Mouse (Mus musculus): ENCODE results near the gene Timm8a1.
"Not testable (repeated sequence)": the region's sequence is repeated elsewhere in the genome, so short reads cannot be mapped to it uniquely, and the experiment has no call there.

Timm8a1 gene

GRCm38 (mm10) chrX:134541145-134541954 lies at the start of gene Timm8a1:
Gene Timm8a1 (minus strand): TSS chrX:134541865.
- DNase-seq (ENCODE audit: low read depth, low spot score) = no peak

DNA sequence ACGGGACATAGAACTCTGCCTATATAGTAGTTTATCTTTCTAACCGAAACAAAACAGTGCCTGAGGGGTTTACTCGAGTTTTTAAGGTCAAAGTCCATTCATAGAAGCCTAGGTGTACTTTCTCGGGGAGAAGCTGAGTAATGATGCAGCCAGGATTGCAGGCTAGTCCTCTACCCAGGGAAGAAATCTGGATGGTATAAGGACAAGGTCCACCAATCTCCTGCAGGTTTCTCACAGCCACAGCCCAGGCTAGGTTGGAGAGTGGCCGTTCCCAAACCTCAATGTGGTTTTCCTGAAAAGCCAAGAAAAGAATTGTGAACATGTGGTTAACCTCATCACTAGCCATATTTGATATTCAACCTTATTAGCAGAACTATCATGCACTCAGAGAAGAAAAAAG lies 48.2 kb upstream of the Timm8a1 start:
- DNase-seq (ENCODE audit: low read depth, low spot score) = no peak

GRCm38 (mm10) chrX:134588997-134589396 lies 47.3 kb upstream of the Timm8a1 start:
- no peak for DNase-seq (ENCODE audit: low read depth, low spot score)

GRCm38 (mm10) chrX:134588261-134588660 lies 46.6 kb upstream of the Timm8a1 start:
- no peak for DNase-seq (ENCODE audit: low read depth, low spot score)

DNA sequence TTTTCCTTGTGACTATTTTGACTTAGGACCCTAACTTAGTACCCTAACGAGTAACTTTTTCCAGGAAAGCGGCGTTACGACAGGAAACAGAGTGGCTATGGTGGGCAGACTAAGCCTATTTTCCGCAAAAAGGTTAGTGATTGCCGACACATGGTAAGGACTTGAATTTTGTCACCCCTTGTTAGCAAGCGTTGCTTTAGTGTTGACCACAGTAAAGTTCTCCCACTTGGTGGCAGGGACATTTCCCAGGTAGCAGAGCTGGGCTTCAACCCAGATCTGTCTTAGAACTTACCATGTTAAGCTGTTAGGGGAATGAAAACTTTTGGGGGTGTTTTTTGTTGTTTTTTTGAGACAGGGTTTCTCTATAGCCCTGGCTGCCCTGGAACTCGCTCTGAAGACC lies 44.8 kb upstream of the Timm8a1 start:
- DNase-seq (ENCODE audit: low read depth, low spot score) = no peak

DNA sequence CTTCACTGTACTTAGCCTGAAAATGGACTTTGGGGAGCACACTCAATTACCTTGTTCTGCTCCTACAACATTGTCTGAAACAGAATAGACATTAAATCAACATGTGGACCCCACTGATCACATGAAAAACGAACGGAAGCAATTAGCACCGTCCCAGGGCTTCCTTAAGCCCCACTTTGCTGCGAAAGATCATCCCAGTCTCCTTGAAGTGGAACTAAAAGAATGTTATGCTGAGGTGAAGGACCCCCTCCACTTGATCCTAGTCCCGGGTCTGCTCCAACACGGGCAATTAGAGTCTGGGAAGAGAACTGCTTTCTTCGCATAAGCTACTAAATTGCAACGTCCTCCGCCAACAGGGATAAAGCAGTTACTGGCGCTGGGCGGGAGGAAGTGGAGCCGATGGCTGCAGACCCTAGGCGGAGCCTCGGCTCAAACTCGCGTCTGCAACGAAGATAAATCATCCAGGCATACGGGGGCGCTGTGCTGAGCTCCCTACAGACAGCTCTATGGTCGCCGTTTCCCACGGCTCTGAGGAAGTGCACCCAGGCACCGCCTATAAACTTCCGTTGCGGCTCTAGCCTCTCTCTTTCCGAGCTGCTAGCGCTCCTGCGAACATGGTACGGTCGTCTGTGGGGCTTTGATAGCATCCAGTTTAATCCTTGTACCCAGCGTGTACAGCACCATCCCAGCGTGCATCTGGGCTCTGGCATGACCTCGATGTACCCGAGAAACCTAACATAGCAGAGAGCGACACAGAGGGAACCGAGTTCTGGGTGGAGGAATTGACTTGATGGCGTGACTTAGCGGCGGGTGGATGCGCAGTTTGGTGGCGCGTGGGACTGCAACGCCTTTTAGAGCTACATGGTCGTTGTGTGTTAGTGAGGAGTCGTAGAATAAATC lies 43.7 kb upstream of the Timm8a1 start, which contains the start of gene Rpl36a:
Rpl36a (plus strand) TSS at position 552 of the 900 bp plus-strand sequence.
- peak; percentile 66 for DNase-seq (ENCODE audit: low read depth, low spot score)

DNA sequence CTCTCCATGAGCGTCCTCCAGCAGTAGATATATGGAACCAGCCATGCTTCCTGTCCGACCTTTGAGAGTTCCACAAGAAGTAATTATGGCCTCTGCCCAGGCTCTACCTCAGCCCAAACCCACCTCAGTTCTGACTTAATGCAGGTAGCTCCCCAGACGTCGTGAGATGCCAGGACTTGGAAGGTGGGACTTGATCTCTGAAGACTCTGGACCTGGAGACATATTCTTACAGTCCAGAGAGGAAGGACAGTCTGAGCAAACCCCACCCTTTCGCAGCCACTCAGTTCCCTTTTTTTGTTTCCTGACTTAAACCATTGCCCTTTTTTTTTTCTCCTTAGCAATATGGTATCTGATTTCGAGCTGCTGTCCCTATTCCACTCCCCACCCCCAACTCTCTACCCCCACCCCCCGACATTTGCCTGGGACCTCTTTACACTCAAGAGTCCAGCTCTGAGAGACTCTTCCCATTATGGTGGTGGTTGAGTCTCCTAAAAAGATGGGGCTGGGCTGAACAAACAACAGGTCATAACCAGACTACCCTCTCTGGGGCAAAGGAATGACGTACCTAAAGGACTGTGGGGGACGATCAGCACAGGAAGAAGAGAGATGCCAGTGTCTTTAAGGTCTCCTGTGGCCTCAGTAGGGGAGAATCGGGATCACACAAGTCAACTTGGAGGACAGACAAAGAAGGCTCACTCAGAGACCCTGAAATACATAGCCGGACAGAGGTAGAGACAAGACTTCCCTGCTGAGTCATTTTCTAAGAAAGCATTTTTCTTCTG lies 41.4 kb upstream of the Timm8a1 start, which contains the start of gene Btk:
Btk (minus strand) TSS at position 683 of the 782 bp plus-strand sequence.
- DNase-seq (ENCODE audit: low read depth, low spot score) = no peak

DNA sequence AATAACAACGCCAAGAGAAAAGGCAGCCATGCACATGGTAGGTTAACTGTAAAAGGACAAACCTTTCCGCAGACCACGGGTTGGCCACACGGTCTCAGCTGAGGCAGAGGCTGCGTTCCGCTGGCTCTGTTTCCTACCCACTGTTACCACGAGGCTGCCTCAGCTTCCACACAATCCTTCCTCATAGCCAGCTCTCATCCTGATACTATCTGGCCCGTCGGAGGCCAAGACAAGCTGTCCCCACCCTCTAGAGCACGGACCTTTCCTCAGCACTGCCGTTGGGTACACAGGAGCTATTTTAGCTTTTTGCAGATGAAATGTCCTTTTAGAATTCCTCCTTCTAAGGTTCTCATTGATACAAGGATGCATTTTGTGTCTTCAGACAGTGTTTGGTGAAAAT lies 40.6 kb upstream of the Timm8a1 start:
- no peak for DNase-seq (ENCODE audit: low read depth, low spot score)

GRCm38 (mm10) chrX:134580528-134581305 lies 39.1 kb upstream of the Timm8a1 start:
- DNase-seq (ENCODE audit: low read depth, low spot score) = no peak

- no peak for DNase-seq (ENCODE audit: low read depth, low spot score)
Measured at GRCm38 (mm10) chrX:134577896-134578295, 36.2 kb upstream of the Timm8a1 start.

DNA sequence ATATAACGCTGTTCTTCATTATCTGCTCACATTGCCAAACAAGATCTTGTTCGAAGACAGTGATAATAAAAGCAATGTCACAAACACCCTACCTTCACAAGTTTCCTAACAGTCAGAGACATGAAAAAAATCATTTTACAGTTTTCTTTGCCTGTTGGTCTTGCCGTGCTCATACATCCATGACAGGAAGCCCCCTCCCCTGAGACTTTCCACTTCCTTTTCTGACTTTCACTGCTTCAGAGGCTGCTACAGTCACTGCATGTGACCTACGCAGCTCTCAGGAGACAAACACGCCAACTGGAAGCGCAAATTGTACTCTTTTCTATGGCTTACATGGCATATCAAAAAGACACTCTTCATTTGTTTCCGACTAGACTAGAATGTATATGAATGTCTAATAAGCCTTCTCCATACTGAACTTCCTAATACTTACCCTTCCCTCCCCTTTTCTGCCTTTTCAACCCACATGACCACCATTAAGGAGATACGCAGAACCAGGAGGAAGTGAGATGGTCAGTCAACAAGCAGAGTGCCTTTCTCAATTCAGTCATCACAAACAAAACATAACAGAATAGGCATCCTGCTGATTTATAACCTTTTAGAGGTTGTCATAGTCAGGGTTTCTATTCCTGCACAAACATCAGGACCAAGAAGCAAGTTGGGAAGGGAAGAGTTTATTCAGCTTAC lies 25.0 kb upstream of the Timm8a1 start:
- DNase-seq (ENCODE audit: low read depth, low spot score) = no peak

DNA sequence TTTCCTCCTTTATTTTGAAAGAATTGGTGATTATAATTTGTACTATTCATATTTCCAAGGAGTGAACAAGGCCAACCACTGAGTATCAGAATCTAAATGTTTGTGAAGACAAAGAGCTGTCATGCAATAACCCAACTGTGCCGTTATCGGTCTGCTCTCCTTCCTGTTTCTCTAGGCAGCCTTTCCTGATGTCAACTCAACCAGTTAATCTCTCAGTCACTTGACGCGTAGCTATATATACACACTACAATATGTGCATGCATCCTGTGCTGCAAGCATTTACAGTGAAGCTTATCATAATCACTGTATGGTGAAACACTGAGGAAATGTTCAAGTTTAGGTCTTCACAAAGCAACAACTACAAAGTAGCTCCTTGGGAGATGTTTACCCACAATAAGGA lies 22.7 kb upstream of the Timm8a1 start:
- no peak for DNase-seq (ENCODE audit: low read depth, low spot score)

DNA sequence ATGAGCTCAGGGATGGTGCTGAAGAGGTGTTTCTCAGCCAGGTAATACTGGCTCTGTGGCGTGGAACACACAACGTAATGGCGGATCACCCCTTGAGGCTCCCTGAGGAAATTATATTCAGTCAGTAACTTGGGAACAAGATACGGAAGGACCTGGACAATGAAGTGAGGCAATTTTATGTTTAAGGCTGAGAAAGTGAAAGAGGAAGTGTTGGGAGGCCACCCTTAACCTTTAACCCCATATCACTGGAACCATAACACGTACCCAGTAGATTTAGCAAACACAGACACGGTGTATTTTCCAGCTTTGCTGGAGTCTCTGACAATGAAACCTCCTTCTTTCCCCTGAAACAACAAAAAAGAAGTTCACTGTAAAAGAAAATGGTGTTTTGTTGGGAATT lies 12.8 kb upstream of the Timm8a1 start:
- DNase-seq (ENCODE audit: low read depth, low spot score) = no peak

- DNase-seq (ENCODE audit: low read depth, low spot score) = no peak
Measured at GRCm38 (mm10) chrX:134553326-134553725, 11.7 kb upstream of the Timm8a1 start.

DNA sequence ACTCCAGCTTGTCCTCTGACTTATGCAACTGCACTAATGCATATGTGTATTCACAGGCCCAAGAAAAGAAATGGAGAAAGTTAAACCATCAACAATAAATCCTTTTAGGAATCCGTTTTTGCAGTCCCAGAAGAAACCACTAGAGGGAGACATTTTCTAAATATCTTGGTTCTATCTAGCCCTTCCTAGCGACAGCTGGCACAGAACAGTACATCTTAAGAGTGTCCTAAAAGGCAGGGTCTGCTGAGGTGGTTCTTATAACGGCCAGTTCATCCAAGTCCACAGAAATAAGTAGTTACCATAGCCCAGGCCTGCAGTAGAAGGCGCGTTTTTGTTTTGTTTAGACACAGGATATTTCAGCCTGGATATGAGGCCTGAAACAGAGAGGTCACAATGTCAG lies 9.2 kb upstream of the Timm8a1 start:
- DNase-seq (ENCODE audit: low read depth, low spot score) = no peak

GRCm38 (mm10) chrX:134547330-134547729 lies 5.7 kb upstream of the Timm8a1 start:
- DNase-seq (ENCODE audit: low read depth, low spot score) = no peak

DNA sequence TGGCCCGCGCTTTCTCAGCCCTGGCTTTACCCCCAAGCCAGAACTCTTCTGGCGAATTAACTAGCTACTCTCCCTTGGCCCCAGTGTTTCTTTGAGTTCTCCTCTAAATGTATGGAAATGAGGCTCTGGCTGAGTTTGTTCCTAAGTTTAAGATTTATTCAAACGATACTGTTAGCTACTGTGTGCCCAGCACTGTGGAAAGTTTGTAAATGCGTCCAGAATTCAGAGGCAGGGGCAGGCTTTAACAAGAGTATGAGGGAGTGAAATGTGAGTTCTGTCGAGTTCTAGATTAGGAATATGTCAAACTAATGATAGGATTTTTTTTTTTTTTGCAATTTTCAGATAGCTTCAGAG lies 267 bp upstream of the Timm8a1 start:
- no peak for DNase-seq (ENCODE audit: low read depth, low spot score)

- no peak for DNase-seq (ENCODE audit: low read depth, low spot score)
Measured at GRCm38 (mm10) chrX:134540414-134541135, 1.1 kb downstream of the Timm8a1 start.

- not testable (repeated sequence) for DNase-seq (ENCODE audit: low read depth, low spot score)
Measured at GRCm38 (mm10) chrX:134539795-134540194, 1.9 kb downstream of the Timm8a1 start.

GRCm38 (mm10) chrX:134533346-134533745 lies 8.3 kb downstream of the Timm8a1 start:
- no peak for DNase-seq (ENCODE audit: low read depth, low spot score)
